Mouse (Mus musculus): Measurements from ENCODE around the gene Lypd6. TPM values are rescaled to one million over a fixed set of nuclear protein-coding genes. Genes with fewer than 3 reads are reported as not detected.

Gene Lypd6
- polyA plus RNA-seq, 1 experiment from 2014 or later, result 15.9 TPM

GRCm38 (mm10) chr2:50197801-50198200 is 131.6 kb downstream of the Lypd6 start:
- Histone ChIP-seq H3K9me3 (ENCODE audit: control insufficient read depth, low read length) (no peaks in the 10 kb centered on the region), H3K4me1 (replicated peaks; ENCODE audit: control insufficient read depth, insufficient read depth) (no peaks in the 10 kb centered on the region), H3K27ac (replicated peaks) (no peak overlapping the region), H3K9ac (ENCODE audit: low read length) (no peak overlapping the region), H3K27me3 (ENCODE audit: control insufficient read depth, insufficient read depth, low read length) (no peaks in the 10 kb centered on the region), H3K36me3 (ENCODE audit: control insufficient read depth, insufficient read depth, low read length) (no peaks in the 10 kb centered on the region), H3K4me2 (replicated peaks; ENCODE audit: low read depth) (no peak overlapping the region), H3K4me3 (ENCODE audit: low read depth, low read length) (no peak overlapping the region)
- DNase-seq (ENCODE audit: low spot score), result no peak
- ATAC-seq (ENCODE audit: low FRiP score, low TSS enrichment), result no peak
- 78% methylated on average over 4 of the region's 4 CpGs for WGBS
- no peak for TF ChIP-seq CTCF (IDR thresholded peaks at IDR 0.05; ENCODE audit: low read depth)
- no peak for TF ChIP-seq EP300 (optimal IDR thresholded peaks at IDR 0.05)

- ATAC-seq (ENCODE audit: low FRiP score, low TSS enrichment), result no peak
- Histone ChIP-seq H3K36me3 (ENCODE audit: control insufficient read depth, insufficient read depth, low read length) (no peaks in the 10 kb centered on the region), H3K27me3 (ENCODE audit: control insufficient read depth, insufficient read depth, low read length) (no peaks in the 10 kb centered on the region), H3K9ac (ENCODE audit: low read length) (no peak overlapping the region), H3K4me1 (replicated peaks; ENCODE audit: control insufficient read depth, insufficient read depth) (no peaks in the 10 kb centered on the region), H3K4me3 (ENCODE audit: low read depth, low read length) (no peak overlapping the region), H3K4me2 (replicated peaks; ENCODE audit: low read depth) (no peak overlapping the region), H3K27ac (replicated peaks) (no peak overlapping the region), H3K9me3 (ENCODE audit: control insufficient read depth, low read length) (no peaks in the 10 kb centered on the region)
- TF ChIP-seq CTCF (IDR thresholded peaks at IDR 0.05; ENCODE audit: low read depth) (no peak), EP300 (optimal IDR thresholded peaks at IDR 0.05) (no peak)
- DNase-seq (ENCODE audit: low spot score), result no peak
- 44% methylated on average over 2 of the region's 2 CpGs for WGBS
These were observed 134.3 kb downstream of the Lypd6 start for GRCm38 (mm10) chr2:50200541-50200940.

GRCm38 (mm10) chr2:50220574-50220973 is 154.3 kb downstream of the Lypd6 start:
- H3K9ac ChIP-seq (ENCODE audit: low read length), result no peak overlapping the region
- 74% methylated on average over 7 of the region's 7 CpGs for WGBS
- no peak for DNase-seq (ENCODE audit: low spot score)

GRCm38 (mm10) chr2:50225019-50225418 is 158.8 kb downstream of the Lypd6 start:
- 78% methylated on average over 4 of the region's 4 CpGs for WGBS
- H3K4me3 ChIP-seq (ENCODE audit: low read depth, low read length), result no peak overlapping the region
- H3K4me2 ChIP-seq (replicated peaks; ENCODE audit: low read depth), result no peak overlapping the region
- no peak overlapping the region for H3K27ac ChIP-seq (replicated peaks)
- no peaks in the 10 kb centered on the region for H3K27me3 ChIP-seq (ENCODE audit: control insufficient read depth, insufficient read depth, low read length)
- H3K9me3 ChIP-seq (ENCODE audit: control insufficient read depth, low read length), result no peaks in the 10 kb centered on the region
- ATAC-seq (ENCODE audit: low FRiP score, low TSS enrichment), result no peak
- DNase-seq (ENCODE audit: low spot score), result no peak
- H3K36me3 ChIP-seq (ENCODE audit: control insufficient read depth, insufficient read depth, low read length), result no peaks in the 10 kb centered on the region
- no peak overlapping the region for H3K9ac ChIP-seq (ENCODE audit: low read length)
- TF ChIP-seq EP300 (optimal IDR thresholded peaks at IDR 0.05) (no peak), CTCF (IDR thresholded peaks at IDR 0.05; ENCODE audit: low read depth) (no peak)
- no peaks in the 10 kb centered on the region for H3K4me1 ChIP-seq (replicated peaks; ENCODE audit: control insufficient read depth, insufficient read depth)

More at GRCm38 (mm10) chr2:50220574-50220973, 154.3 kb downstream of the Lypd6 start:
- Histone ChIP-seq H3K27ac (replicated peaks) (no peak overlapping the region), H3K9me3 (ENCODE audit: control insufficient read depth, low read length) (no peaks in the 10 kb centered on the region), H3K4me1 (replicated peaks; ENCODE audit: control insufficient read depth, insufficient read depth) (no peaks in the 10 kb centered on the region), H3K4me3 (ENCODE audit: low read depth, low read length) (no peak overlapping the region), H3K36me3 (ENCODE audit: control insufficient read depth, insufficient read depth, low read length) (no peaks in the 10 kb centered on the region), H3K27me3 (ENCODE audit: control insufficient read depth, insufficient read depth, low read length) (no peaks in the 10 kb centered on the region), H3K4me2 (replicated peaks; ENCODE audit: low read depth) (no peak overlapping the region)
- TF ChIP-seq CTCF (IDR thresholded peaks at IDR 0.05; ENCODE audit: low read depth) (no peak), EP300 (optimal IDR thresholded peaks at IDR 0.05) (no peak)
- ATAC-seq (ENCODE audit: low FRiP score, low TSS enrichment), result no peak

- Histone ChIP-seq H3K4me3 (ENCODE audit: low read depth, low read length) (no peak overlapping the region), H3K36me3 (ENCODE audit: control insufficient read depth, insufficient read depth, low read length) (no peaks in the 10 kb centered on the region), H3K4me1 (replicated peaks; ENCODE audit: control insufficient read depth, insufficient read depth) (no peaks in the 10 kb centered on the region), H3K27ac (replicated peaks) (no peak overlapping the region), H3K4me2 (replicated peaks; ENCODE audit: low read depth) (no peak overlapping the region), H3K9ac (ENCODE audit: low read length) (no peak overlapping the region), H3K9me3 (ENCODE audit: control insufficient read depth, low read length) (no peaks in the 10 kb centered on the region), H3K27me3 (ENCODE audit: control insufficient read depth, insufficient read depth, low read length) (no peaks in the 10 kb centered on the region)
- ATAC-seq (ENCODE audit: low FRiP score, low TSS enrichment) (no peak), DNase-seq (ENCODE audit: low spot score) (no peak)
- WGBS, result 59% methylated on average over 8 of the region's 8 CpGs
- TF ChIP-seq EP300 (optimal IDR thresholded peaks at IDR 0.05) (no peak), CTCF (IDR thresholded peaks at IDR 0.05; ENCODE audit: low read depth) (no peak)
These were observed 167.3 kb downstream of the Lypd6 start for GRCm38 (mm10) chr2:50233491-50233890.

Other genes starting within 250 kb of the Lypd6 start
- gene Mmadhc, start 230.4 kb downstream of the Lypd6 start, polyA plus RNA-seq (2015; fragmentation: Nextera tagmentation; extraction: Ambion mirVana), result 147 and 149 TPM in 2 replicates